14 mouse cellular contexts compared by ENCODE assay signal in the genomic region with DNA sequence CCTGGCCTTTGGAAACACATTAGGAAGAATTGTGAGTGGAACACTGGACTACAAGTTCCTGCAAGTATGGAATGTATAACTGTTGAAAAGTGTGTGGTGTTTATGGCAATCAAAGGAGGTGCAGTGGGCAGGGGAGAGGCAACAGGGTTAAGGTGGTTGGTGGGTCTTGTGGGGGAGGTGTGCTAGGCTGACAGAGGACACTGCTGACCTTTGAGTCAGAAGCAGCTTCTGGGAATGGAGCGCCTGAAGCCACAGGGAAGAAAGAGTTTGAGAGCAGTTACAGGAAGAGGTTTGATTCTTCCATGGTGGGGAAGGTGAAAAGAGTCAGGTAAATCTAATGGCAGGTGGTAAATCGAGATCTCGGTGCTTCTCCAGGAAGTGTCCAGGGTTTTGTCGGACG. TPM values are rescaled to one million over a fixed set of nuclear protein-coding genes. Genes with fewer than 3 reads are reported as not detected.
DNase-seq lines count a peak whose midpoint lies in the region; ATAC-seq and TF ChIP-seq lines count a peak whose summit lies in the region.
"Had no signal": no experiment of that assay in that cellular context is flagged by ENCODE, and none has a peak within 500 bp of the region (broad histone marks: within the 10 kb centered on the region; RNA-seq: fewer than 3 reads in every experiment).

No protein-coding gene starts in this region.

- peak overlapping the region; percentile 84 for H3K27ac ChIP-seq in heart, embryonic 11.5 days (ENCODE audit: low read depth, low read length)
- H3K27ac ChIP-seq in intestine, postnatal 0 days (ENCODE audit: low read depth, low read length): peak overlapping the region; percentile 74
- H3K27ac ChIP-seq: forebrain, embryonic 12.5 days; hindbrain, embryonic 12.5 days; midbrain, embryonic 10.5 days had no signal

- DNase-seq in heart, postnatal 25 days (ENCODE audit: low spot score): no peak
- no peak for DNase-seq in layer of hippocampus, adult 11-12 months (ENCODE audit: low spot score)
- DNase-seq in cerebellum, postnatal 4 days (ENCODE audit: low spot score in 2 of 2): no peak
- no peak for DNase-seq in ovary, postnatal 10 days (ENCODE audit: low spot score)
- DNase-seq: cerebellum, adult 11-12 months; liver, postnatal 0 days; thymus, adult 2 months had no signal

- H3K4me3 ChIP-seq in heart, embryonic 11.5 days (ENCODE audit: low read depth, low read length): no peak overlapping the region
- H3K4me3 ChIP-seq in megakaryocyte, embryonic 14.5 days (replicated peaks): peak overlapping the region; percentile 57
- no peak overlapping the region for H3K4me3 ChIP-seq in intestine, postnatal 0 days (ENCODE audit: low read depth, low read length)
- H3K4me3 ChIP-seq: forebrain, embryonic 12.5 days; hindbrain, embryonic 12.5 days; midbrain, embryonic 10.5 days had no signal

- intact Hi-C loops in heart, postnatal 25 days (cut with DNase I): no loop called here

- ATAC-seq in heart, embryonic 11.5 days (replicated peaks; ENCODE audit: insufficient number of reproducible peaks, low FRiP score, low TSS enrichment): no peak
- ATAC-seq in megakaryocyte, adult 5-6 weeks (ENCODE audit: poor library complexity, severe bottlenecking): no peak
- ATAC-seq in intestine, postnatal 0 days: no peak
- ATAC-seq: liver, postnatal 0 days had no signal

- H3K4me2 ChIP-seq in heart, embryonic 11.5 days: no peak overlapping the region
- H3K4me2 ChIP-seq in intestine, postnatal 0 days (replicated peaks; ENCODE audit: low read depth): no peak overlapping the region
- H3K4me2 ChIP-seq: forebrain, embryonic 12.5 days; hindbrain, embryonic 12.5 days had no signal

- H3K9ac ChIP-seq in heart, embryonic 11.5 days (ENCODE audit: low read depth, low read length): peak overlapping the region; percentile 28; the same call in 1 of the 2 replicates
- no peak overlapping the region for H3K9ac ChIP-seq in intestine, postnatal 0 days (ENCODE audit: low read depth, low read length)
- H3K9ac ChIP-seq: forebrain, embryonic 12.5 days; hindbrain, embryonic 12.5 days; liver, postnatal 0 days had no signal

- H3K36me3 ChIP-seq in heart, embryonic 11.5 days (ENCODE audit: control insufficient read depth, insufficient read depth, low read length): no peaks in the 10 kb centered on the region; the same call in 1 of the 2 replicates
- peaks cover 92% of the 10 kb centered on the region for H3K36me3 ChIP-seq in megakaryocyte, embryonic 14.5 days (replicated peaks; ENCODE audit: low read length)
- H3K36me3 ChIP-seq in intestine, postnatal 0 days (ENCODE audit: control insufficient read depth, insufficient read depth): peaks cover 11% of the 10 kb centered on the region
- H3K36me3 ChIP-seq: forebrain, embryonic 12.5 days; hindbrain, embryonic 12.5 days had no signal

- no peaks in the 10 kb centered on the region for H3K27me3 ChIP-seq in heart, embryonic 11.5 days (ENCODE audit: control insufficient read depth, insufficient read depth, low read length)
- H3K27me3 ChIP-seq in megakaryocyte, embryonic 14.5 days (replicated peaks): no peaks in the 10 kb centered on the region
- H3K27me3 ChIP-seq in intestine, postnatal 0 days (replicated peaks; ENCODE audit: control insufficient read depth, insufficient read depth, low read length): no peaks in the 10 kb centered on the region
- H3K27me3 ChIP-seq: forebrain, embryonic 12.5 days; hindbrain, embryonic 12.5 days had no signal

- H3K4me1 ChIP-seq in heart, embryonic 11.5 days (ENCODE audit: control insufficient read depth, insufficient read depth, low read length): peaks cover 76% of the 10 kb centered on the region
- H3K4me1 ChIP-seq in megakaryocyte, embryonic 14.5 days: peaks cover 97% of the 10 kb centered on the region
- peaks cover 32% of the 10 kb centered on the region for H3K4me1 ChIP-seq in intestine, postnatal 0 days (replicated peaks; ENCODE audit: control insufficient read depth, insufficient read depth, low read length)

- 64% methylated on average over 5 of the region's 5 CpGs for WGBS in heart, embryonic 11.5 days (ENCODE audit: insufficient replicate concordance)
- WGBS in intestine, postnatal 0 days: 39% methylated on average over 5 of the region's 5 CpGs

- no peak for TF ChIP-seq CTCF in intestine, postnatal 0 days (IDR thresholded peaks at IDR 0.05; ENCODE audit: low read depth)

- H3K9me3 ChIP-seq in heart, embryonic 11.5 days (replicated peaks; ENCODE audit: control insufficient read depth, low read length): no peaks in the 10 kb centered on the region
- H3K9me3 ChIP-seq in megakaryocyte, embryonic 14.5 days: no peaks in the 10 kb centered on the region
- no peaks in the 10 kb centered on the region for H3K9me3 ChIP-seq in intestine, postnatal 0 days (ENCODE audit: control insufficient read depth)
- H3K9me3 ChIP-seq: forebrain, embryonic 12.5 days; hindbrain, embryonic 12.5 days; midbrain, embryonic 10.5 days had no signal

RNA-seq across cellular contexts. Expression of a gene that starts 16.7 kb away (rescaled TPM):
- polyA plus RNA-seq in heart, embryonic 11.5 days (2014; fragmentation: Nextera tagmentation; extraction: Ambion mirVana): 107 and 126 TPM in 2 replicates
- total RNA-seq in heart, postnatal 25 days (2021): 100 to 1,000 TPM; 234 to 252 TPM
- polyA plus RNA-seq in megakaryocyte, embryonic 14.5 days (2012; ENCODE audit: insufficient read depth, low replicate concordance): 43.0 and 66.7 TPM in 2 replicates
- 113 and 132 TPM in 2 replicates for total RNA-seq in megakaryocyte, adult 5-6 weeks (2015)
- total RNA-seq in megakaryocyte, adult 5-6 weeks (2017): 94.7 and 111 TPM in 2 replicates
- polyA plus RNA-seq in intestine, postnatal 0 days (2015; fragmentation: Nextera tagmentation; extraction: Ambion mirVana): 94.4 and 99.0 TPM in 2 replicates
